Mouse (Mus musculus): ENCODE data around the gene Ttc25. TPM values are rescaled to one million over a fixed set of nuclear protein-coding genes. Genes with fewer than 3 reads are reported as not detected.

Gene Ttc25
- polyA plus RNA-seq, 1 experiment: 0.06 TPM

DNA sequence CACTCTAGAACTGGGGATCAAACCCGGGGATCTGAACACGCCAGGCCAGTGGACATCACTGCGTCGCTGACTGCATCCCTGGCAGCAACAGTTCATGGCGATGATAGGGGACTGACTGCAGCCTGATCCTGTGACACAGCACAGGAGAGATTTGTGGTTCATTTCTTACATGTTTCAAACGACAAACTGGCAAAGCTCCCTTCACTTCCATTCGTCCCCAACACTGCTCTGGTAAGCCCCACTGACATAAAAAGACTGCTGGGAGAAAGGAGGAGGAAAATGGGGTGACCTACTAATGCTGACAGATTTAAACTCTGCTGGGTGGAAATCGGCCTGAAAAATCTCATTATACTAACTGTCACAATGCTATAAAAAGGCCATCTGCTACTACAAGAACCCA lies 58.4 kb downstream of the Ttc25 start:
- Histone ChIP-seq H3ac (ENCODE audit: control insufficient read depth, insufficient read length, low read depth) (no peak overlapping the region), H3K36me3 (ENCODE audit: control insufficient read depth, insufficient read depth) (peaks cover 61% of the 10 kb centered on the region), H3K4me3 (ENCODE audit: insufficient read depth, poor library complexity, severe bottlenecking) (no peak overlapping the region), H3K79me3 (ENCODE audit: low read depth) (peaks cover 67% of the 10 kb centered on the region), H3K27me3 (ENCODE audit: control insufficient read depth, insufficient read depth, insufficient read length) (no peaks in the 10 kb centered on the region), H3K79me2 (ENCODE audit: control insufficient read depth, insufficient read depth) (peaks cover 83% of the 10 kb centered on the region)
- TF ChIP-seq MYOD1 (IDR thresholded peaks at IDR 0.05; ENCODE audit: control insufficient read depth, insufficient read length, low read depth) (no peak), CEBPB (IDR thresholded peaks at IDR 0.05; ENCODE audit: low read depth) (no peak), FOSL1 (IDR thresholded peaks at IDR 0.05; ENCODE audit: insufficient read depth, low read length, poor library complexity, severe bottlenecking) (no peak), CTCF (IDR thresholded peaks at IDR 0.05; ENCODE audit: control insufficient read depth, insufficient read depth, insufficient read length) (no peak), MAX (IDR thresholded peaks at IDR 0.05) (no peak), USF1 (IDR thresholded peaks at IDR 0.05; ENCODE audit: low read depth) (no peak), MYOG (IDR thresholded peaks at IDR 0.05; ENCODE audit: control insufficient read depth, extremely low read depth, insufficient read length) (no peak)

DNA sequence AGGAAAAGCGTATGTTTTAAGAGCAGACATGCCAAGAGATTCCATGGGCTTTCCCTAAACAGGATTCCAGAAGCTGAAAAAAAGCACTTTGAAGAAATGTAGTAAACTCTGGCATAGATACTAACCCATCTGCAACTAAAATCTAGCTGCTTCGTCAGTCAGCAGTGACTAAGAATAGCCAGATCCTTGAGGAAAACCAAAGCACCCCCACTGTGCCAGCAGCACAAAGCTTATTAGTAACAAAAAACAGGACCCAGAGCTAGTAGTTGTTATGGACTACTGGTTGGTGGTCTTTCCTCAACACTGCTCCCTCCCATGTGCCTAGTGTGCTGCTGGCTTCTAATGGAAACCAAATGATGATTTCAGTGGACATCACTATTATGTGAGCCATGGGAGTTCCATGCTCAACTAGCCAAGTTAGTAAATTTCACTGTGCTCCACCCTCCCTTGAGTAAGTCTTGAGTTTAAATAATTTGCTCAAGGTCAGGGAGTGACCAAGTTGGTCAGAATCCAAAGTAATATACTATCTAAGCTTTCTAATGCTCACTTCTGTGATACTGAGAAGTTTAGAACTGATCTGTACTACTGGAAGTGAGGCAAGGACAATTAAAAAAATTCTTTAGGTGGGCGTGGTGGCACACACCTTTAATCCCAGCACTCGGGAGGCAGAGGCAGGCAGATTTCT lies 59.1 kb downstream of the Ttc25 start:
- H3K79me3 ChIP-seq (ENCODE audit: low read depth): peaks cover 73% of the 10 kb centered on the region
- no peak overlapping the region for H3K4me3 ChIP-seq (ENCODE audit: insufficient read depth, poor library complexity, severe bottlenecking)
- TF ChIP-seq FOSL1 (IDR thresholded peaks at IDR 0.05; ENCODE audit: insufficient read depth, low read length, poor library complexity, severe bottlenecking): no peak
- no peak for TF ChIP-seq CEBPB (IDR thresholded peaks at IDR 0.05; ENCODE audit: low read depth)
- no peak for TF ChIP-seq MAX (IDR thresholded peaks at IDR 0.05)
- no peak for TF ChIP-seq CTCF (IDR thresholded peaks at IDR 0.05; ENCODE audit: control insufficient read depth, insufficient read depth, insufficient read length)
- TF ChIP-seq MYOG (IDR thresholded peaks at IDR 0.05; ENCODE audit: control insufficient read depth, extremely low read depth, insufficient read length): no peak
- no peak for TF ChIP-seq MYOD1 (IDR thresholded peaks at IDR 0.05; ENCODE audit: control insufficient read depth, insufficient read length, low read depth)
- no peak for TF ChIP-seq USF1 (IDR thresholded peaks at IDR 0.05; ENCODE audit: low read depth)
- H3K36me3 ChIP-seq (ENCODE audit: control insufficient read depth, insufficient read depth): peaks cover 61% of the 10 kb centered on the region
- no peak overlapping the region for H3ac ChIP-seq (ENCODE audit: control insufficient read depth, insufficient read length, low read depth)
- peaks cover 90% of the 10 kb centered on the region for H3K79me2 ChIP-seq (ENCODE audit: control insufficient read depth, insufficient read depth)
- no peaks in the 10 kb centered on the region for H3K27me3 ChIP-seq (ENCODE audit: control insufficient read depth, insufficient read depth, insufficient read length)

DNA sequence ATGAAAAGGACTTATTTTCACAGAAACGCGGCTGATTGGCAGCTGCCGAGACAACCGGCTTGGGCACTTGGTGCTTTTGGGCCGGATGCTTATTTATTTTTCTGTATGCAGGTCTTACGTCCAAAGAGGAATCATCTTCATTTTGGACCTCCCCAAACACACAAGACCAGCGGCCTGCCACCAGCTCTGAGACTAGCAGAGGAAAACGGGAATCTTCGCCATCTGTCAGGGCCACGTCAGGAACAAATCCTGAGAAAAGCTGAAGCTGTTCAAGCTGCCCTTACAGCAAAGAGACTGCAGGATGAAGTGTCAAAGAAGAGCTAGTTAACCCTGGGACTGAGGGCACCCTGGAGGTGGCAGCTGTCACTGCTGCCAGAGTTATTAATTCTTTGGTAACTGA lies 60.0 kb downstream of the Ttc25 start:
- Histone ChIP-seq H3K79me2 (ENCODE audit: control insufficient read depth, insufficient read depth) (peaks cover 100% of the 10 kb centered on the region), H3ac (ENCODE audit: control insufficient read depth, insufficient read length, low read depth) (no peak overlapping the region), H3K4me3 (ENCODE audit: insufficient read depth, poor library complexity, severe bottlenecking) (no peak overlapping the region), H3K79me3 (ENCODE audit: low read depth) (peaks cover 83% of the 10 kb centered on the region), H3K27me3 (ENCODE audit: control insufficient read depth, insufficient read depth, insufficient read length) (no peaks in the 10 kb centered on the region), H3K36me3 (ENCODE audit: control insufficient read depth, insufficient read depth) (peaks cover 60% of the 10 kb centered on the region)
- no peak for TF ChIP-seq MYOD1 (IDR thresholded peaks at IDR 0.05; ENCODE audit: control insufficient read depth, insufficient read length, low read depth)
- no peak for TF ChIP-seq MAX (IDR thresholded peaks at IDR 0.05)
- no peak for TF ChIP-seq CEBPB (IDR thresholded peaks at IDR 0.05; ENCODE audit: low read depth)
- TF ChIP-seq FOSL1 (IDR thresholded peaks at IDR 0.05; ENCODE audit: insufficient read depth, low read length, poor library complexity, severe bottlenecking): no peak
- TF ChIP-seq CTCF (IDR thresholded peaks at IDR 0.05; ENCODE audit: control insufficient read depth, insufficient read depth, insufficient read length): no peak
- no peak for TF ChIP-seq USF1 (IDR thresholded peaks at IDR 0.05; ENCODE audit: low read depth)
- TF ChIP-seq MYOG (IDR thresholded peaks at IDR 0.05; ENCODE audit: control insufficient read depth, extremely low read depth, insufficient read length): no peak

DNA sequence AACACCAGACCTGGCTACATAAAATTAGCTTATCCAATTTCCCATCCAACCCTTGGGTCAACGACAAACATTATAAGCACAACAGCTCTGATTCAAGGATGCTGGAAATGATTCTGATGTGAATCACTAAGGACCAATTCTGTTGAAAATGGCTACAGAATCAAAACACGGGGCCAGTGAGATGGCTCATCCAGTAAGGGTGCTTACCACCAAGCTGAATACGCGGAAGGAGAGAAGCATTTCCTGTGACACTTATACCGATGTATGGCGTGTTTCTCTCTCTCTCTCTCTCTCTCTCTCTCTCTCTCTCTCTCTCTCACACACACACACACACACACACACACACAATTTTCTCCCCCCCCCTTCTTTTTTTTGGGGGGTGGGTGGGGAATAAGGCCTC lies 61.7 kb downstream of the Ttc25 start:
- Histone ChIP-seq H3K79me3 (ENCODE audit: low read depth) (peaks cover 94% of the 10 kb centered on the region), H3K4me3 (ENCODE audit: insufficient read depth, poor library complexity, severe bottlenecking) (no peak overlapping the region), H3K27me3 (ENCODE audit: control insufficient read depth, insufficient read depth, insufficient read length) (no peaks in the 10 kb centered on the region), H3K36me3 (ENCODE audit: control insufficient read depth, insufficient read depth) (peaks cover 53% of the 10 kb centered on the region), H3K79me2 (ENCODE audit: control insufficient read depth, insufficient read depth) (peaks cover 100% of the 10 kb centered on the region), H3ac (ENCODE audit: control insufficient read depth, insufficient read length, low read depth) (no peak overlapping the region)
- TF ChIP-seq MYOG (IDR thresholded peaks at IDR 0.05; ENCODE audit: control insufficient read depth, extremely low read depth, insufficient read length) (no peak), USF1 (IDR thresholded peaks at IDR 0.05; ENCODE audit: low read depth) (no peak), FOSL1 (IDR thresholded peaks at IDR 0.05; ENCODE audit: insufficient read depth, low read length, poor library complexity, severe bottlenecking) (no peak), CEBPB (IDR thresholded peaks at IDR 0.05; ENCODE audit: low read depth) (no peak), MYOD1 (IDR thresholded peaks at IDR 0.05; ENCODE audit: control insufficient read depth, insufficient read length, low read depth) (no peak), CTCF (IDR thresholded peaks at IDR 0.05; ENCODE audit: control insufficient read depth, insufficient read depth, insufficient read length) (no peak), MAX (IDR thresholded peaks at IDR 0.05) (no peak)

DNA sequence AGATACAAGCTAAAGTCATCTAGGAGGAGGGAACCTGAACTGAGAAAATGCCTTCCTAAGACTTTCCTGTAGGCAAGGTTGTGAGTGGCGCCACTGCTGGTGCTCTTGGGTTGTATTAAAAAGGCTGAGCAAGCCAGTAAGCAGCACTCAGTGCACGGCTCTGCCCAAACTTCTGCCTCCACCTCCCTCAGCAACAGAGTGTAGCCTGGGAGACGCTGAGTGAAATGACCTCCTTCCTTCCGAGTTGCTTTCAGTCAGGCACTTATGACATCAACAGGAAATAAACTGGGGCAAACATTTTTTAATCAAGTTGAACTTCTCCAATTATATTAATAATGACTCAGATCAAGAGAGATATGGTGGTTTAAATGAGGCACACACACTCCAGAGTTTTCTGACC lies 63.4 kb downstream of the Ttc25 start:
- Histone ChIP-seq H3K4me3 (ENCODE audit: insufficient read depth, poor library complexity, severe bottlenecking) (no peak overlapping the region), H3K27me3 (ENCODE audit: control insufficient read depth, insufficient read depth, insufficient read length) (no peaks in the 10 kb centered on the region), H3K79me3 (ENCODE audit: low read depth) (peaks cover 95% of the 10 kb centered on the region), H3K79me2 (ENCODE audit: control insufficient read depth, insufficient read depth) (peaks cover 100% of the 10 kb centered on the region), H3K36me3 (ENCODE audit: control insufficient read depth, insufficient read depth) (peaks cover 50% of the 10 kb centered on the region), H3ac (ENCODE audit: control insufficient read depth, insufficient read length, low read depth) (no peak overlapping the region)
- TF ChIP-seq USF1 (IDR thresholded peaks at IDR 0.05; ENCODE audit: low read depth): no peak

Data from C2C12 (cell line).